Mouse (Mus musculus) embryonic fibroblast, embryonic 13.5 days (primary cell): ENCODE results near the gene Lrrc25.

Source experiments
- CTCF ChIP-seq: IDR thresholded peaks from 2 replicates; pipeline ENCODE4 v1.5.1; 2011; ENCODE audit warnings: mild to moderate bottlenecking, control low read depth, low read length, moderate library complexity, borderline replicate concordance; ENCODE audit not compliant: insufficient read depth
- POLR2A ChIP-seq: IDR thresholded peaks from 2 replicates; pipeline ENCODE4 v1.6.1; 2011; ENCODE audit warnings: low read depth, mild to moderate bottlenecking, control low read depth, low read length, moderate library complexity

DNA sequence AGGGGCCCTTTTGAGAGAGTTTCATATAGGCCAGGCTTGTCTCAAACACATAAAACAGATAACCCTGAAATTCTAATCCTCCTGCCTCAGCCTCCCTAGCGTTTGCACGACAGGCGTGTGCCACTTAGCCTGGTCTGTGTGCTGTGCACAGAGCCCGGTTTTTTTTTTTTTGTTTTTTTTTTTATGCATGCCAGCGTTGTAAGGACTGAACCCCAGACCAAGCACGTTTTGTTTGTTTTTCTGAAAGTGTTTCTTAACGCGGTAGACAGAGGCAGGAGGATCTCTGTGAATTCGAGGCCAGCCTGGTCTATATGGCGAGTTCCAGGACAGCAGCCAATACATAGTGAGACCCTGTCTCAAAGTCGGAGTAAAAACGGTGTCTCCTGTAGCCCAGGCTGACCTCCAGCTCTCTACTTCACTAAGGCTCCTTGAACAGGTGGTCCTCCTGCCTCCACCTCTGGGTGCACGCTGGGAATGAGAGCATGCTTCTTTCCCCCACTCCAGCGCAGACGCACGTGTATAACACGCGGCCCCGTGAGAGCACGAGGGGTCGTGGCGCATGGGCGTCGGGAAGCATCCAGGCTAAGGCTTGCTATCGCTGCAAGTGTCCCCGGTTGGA is 7.1 kb upstream of the Lrrc25 start, which contains the start of gene Ssbp4:
- TF ChIP-seq CTCF (no peak), POLR2A (no peak)
